Mouse (Mus musculus): ENCODE data around the gene Tango6.

Tango6 gene

DNA sequence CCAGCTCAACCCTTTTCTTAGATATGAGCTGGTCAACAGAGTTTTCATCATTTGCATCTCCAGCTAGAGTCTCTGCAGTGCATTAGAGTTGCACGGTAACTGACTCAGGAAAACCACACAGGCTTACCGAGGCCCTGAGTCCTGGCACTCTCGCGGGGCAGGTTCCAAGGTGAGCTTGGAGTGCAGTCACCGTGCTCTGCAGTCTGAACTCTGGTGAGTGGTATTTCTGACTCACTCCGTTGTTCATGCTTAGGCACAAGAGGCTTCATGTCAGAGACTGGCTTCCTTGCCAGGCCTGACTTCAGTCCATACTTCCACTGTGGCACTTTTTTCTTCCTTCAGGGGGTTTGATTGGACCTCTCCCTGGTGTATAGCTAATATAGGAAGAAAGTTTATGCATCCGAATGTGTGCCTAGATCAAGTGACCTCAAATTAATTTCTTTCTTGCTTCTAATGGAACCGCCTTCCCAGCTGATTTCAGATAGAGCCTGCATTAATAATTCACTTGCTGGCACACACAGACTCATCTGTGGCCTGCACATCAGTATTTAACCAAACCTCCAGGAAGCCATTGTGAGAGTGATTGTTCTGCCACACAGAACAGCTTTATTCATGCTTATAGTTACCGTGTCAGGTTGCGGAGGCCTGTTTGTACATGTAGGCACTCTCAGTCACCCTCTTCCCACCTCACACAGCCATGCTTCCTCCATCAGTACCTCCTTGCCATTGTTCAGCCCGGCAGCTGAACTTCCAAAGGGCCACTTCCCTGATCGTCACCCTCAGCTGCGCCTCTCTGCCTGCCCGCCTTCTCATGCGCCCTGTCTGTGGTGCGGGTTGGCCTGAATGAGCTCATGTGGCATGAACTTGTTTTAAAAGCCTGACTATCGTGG, 136.0 kb downstream of the Tango6 start:
- DNase-seq (ENCODE audit: low spot score): no peak

DNA sequence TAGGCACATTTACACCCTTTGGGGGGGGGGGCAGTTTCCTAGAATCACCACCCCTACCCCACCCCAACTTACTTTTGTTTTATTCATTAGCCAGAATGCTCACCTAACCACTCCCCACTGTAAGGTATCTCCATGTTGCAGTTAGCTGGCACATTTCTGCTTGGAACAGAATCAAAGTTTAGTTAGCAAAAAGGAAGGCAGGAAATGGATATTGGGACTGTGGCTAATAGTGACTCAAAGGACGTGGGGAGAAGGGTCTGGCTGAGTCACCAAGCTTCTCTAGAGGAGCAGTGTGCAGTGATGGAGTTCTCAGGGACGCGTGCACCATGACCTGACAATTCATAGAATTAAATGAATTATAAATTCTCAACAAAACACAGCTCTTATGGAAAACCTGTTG, 136.7 kb downstream of the Tango6 start:
- no peak for DNase-seq (ENCODE audit: low spot score)

DNA sequence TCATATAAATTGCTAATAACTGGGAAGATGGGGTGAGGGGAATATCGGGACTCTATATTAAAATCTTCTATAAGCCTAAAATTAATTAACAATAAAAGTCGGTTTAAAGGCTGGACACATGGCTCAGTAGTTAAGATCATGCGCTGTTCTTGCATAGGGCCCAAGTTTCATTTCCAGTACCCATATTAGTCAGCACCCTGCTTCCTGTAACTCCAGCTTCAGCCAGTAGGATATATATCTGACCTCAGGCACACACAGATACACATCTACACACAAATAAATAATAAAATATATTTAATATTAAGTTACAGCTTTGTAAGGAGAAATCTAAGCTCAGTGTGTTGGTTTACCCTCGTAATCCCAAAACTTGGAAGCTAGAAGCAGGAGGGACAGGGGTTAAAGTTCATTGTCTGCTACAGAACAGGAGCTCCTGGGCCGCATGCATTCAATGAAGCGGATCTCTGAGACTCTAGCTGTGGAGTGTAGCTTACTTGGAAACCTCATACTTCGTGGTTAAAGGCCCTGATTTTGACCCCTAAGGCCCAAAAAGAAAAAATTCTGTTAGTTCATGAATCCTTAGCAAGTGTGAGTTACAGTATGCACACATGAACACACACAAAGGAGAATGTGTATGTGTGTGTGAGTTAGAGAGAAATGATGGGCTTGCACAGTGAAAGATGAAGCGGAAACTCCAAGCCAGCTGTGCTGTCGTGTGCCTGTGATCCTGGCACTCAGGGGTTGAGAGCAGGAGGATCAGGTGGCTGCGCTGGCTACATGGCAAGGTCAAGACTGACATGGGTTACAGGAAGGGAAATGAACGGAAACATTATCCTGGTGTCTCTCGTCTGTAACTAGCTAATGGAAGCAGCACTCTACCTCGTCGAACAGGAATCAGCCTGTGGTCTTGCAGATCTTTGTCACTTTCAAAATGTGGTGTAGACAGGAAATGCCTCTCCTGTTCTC, 138.0 kb downstream of the Tango6 start:
- no peak for DNase-seq (ENCODE audit: low spot score)

GRCm38 (mm10) chr8:106828921-106829320, 146.1 kb downstream of the Tango6 start:
- DNase-seq (ENCODE audit: low spot score): no peak

DNA sequence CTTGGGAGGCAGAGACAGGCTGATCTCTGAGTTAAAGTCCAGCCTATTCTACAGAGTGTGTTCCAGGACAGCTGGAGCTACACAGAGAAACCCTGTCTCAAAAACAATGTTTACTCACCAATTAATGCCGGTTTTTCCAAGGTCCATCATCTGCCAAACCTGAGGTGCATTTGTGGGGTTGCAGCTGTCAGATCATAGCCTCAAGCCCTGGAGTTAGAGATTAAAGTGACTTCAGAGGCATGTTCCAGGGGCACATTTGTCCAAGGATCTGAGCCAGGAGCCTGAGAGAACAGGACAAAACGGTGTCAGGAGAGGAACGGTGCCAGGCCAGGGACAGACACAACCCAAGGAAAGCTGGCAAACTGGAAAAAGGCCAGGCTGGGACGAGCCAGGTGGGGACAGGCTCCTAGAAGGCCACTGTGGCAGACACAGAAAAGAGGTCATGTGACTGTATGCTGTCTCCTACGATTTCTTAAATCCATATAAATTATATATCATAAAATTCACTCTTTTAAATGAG, 146.7 kb downstream of the Tango6 start:
- no peak for DNase-seq (ENCODE audit: low spot score)

GRCm38 (mm10) chr8:106834899-106835298, 152.0 kb downstream of the Tango6 start:
- DNase-seq (ENCODE audit: low spot score): no peak

DNA sequence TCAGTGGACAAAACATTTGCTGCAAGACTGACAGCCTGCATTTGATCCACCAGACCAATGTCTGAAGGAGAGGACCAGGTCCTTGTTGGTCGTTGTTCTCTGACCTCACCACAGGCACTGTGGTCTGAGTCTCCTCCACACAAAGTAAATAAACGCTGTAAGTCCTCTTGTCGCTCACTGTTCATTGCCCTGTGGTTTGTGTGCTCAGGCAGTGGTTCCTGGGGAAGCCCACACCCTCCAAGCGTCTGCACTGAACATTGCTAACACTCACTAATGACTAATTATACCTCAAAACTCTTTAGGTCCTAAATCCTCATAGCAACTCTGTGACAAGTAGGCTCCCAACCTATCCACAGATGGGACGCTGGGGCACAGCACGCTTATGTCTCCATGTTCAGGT, 153.7 kb downstream of the Tango6 start:
- DNase-seq (ENCODE audit: low spot score): no peak

DNA sequence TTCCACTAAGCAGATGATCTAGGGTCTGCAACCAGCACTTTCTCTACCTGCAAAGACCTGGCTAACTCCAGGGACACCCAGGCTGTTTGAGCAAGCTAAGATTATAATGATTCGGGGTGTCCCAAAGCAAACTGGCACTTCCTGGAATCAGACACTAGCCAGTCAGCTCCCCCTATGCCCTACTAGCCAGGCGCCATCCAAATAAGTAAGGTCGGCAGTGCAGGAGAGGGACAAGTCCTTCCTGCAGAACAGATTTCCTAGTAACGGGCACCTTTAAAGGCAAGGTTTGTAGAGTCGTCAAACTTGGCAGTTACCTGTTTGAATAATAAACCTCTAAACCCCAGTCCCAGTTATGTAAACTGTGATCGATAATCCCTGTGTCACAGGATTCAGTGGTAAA, 155.9 kb downstream of the Tango6 start:
- DNase-seq (ENCODE audit: low spot score): no peak

DNA sequence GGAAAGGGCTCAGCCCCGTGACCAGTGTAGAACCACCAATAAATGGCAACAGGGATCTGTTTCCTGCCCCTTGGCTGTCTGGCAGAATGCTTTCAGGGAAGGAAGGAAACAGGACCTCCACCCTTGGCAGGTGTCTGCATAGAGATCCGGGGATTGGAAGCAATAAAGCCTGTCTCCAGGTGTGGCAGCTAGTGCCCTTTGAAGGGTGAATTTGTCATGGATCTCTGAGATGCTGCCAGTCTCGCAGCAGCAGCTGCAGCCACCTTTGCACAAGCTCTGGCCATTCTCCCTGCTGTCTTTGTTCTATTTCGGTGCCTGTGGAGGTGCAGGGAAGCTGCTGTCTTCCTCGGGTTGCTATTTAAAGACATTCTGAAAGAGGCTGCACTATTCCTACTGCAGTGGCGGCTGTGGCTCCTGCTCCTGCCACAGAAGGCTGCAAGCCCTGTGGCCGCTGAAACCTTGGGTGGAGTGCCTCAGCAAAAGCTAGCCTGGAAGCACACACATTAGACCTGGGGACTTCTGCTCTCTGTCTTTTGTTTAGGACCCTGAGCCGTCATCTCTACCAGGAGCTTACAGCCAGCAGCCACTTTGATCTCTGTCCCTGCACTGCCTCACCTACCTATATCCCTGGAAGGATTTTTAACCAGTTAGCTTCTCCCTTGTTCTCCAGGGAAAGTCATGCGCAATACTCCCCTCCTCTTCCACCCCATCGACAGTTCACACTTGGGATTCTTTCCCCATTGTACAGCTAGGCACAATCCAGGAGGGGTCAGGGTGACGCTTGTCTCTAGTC, 156.5 kb downstream of the Tango6 start:
- DNase-seq (ENCODE audit: low spot score): no peak

DNA sequence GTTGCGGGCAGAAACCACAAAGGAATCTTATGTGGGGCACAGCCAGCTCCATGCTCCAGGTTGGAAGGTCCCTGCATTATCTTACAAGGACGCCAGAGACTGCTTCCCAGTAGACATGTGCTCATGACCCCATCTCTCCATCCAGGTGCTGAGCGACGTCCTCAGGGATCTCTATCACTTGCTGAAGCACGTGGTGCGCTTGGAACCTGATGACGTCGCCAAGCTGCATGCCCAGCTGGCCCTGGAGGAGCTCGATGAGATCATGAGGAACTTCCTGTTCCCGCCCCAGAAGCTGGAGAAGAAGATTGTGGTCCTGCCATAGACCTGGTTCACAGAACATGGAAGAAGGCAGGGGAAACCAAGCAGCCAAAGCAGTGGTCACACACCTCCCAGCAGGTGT, 167.2 kb downstream of the Tango6 start:
- no peak for DNase-seq (ENCODE audit: low spot score)

DNA sequence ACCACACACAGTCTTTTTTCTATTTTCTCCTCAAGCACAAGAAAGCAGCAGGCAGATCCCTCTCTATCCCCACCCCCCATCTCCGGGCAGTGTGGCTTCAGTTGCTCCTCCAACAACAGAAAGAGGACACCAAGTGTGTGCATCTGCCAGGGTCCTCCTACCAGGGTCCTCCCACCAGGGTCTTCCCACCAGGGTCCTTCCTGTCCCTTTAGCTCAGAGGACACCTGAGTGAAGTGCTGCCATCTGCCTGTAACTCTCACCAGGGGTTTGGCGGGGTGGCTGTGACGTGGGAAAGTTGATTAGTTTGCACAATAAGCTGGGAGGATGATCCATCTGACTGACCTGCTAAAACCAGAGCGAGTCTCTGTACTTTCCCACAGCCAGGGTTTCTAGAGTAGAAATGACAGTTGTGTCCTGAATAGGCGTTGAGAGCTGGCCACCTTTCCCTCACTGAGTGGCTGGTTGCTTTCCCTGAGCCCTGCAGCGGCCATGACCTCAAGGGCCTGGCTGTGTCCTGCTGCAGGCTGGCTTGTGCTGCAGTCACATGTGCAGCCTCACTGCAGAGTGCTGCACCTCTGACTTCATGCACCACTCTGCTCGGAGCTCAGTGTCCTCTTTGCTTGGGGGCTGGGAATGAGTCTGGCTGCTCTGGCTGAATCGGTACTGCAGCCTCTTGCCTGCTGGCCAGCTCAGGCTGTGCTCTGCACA, 171.8 kb downstream of the Tango6 start:
- DNase-seq (ENCODE audit: low spot score): peak; percentile 86

GRCm38 (mm10) chr8:106855242-106855562, 172.3 kb downstream of the Tango6 start:
- DNase-seq (ENCODE audit: low spot score): no peak

GRCm38 (mm10) chr8:106862845-106863244, 180.0 kb downstream of the Tango6 start:
- DNase-seq (ENCODE audit: low spot score): no peak

GRCm38 (mm10) chr8:106865354-106865753, 182.5 kb downstream of the Tango6 start:
- DNase-seq (ENCODE audit: low spot score): no peak

DNA sequence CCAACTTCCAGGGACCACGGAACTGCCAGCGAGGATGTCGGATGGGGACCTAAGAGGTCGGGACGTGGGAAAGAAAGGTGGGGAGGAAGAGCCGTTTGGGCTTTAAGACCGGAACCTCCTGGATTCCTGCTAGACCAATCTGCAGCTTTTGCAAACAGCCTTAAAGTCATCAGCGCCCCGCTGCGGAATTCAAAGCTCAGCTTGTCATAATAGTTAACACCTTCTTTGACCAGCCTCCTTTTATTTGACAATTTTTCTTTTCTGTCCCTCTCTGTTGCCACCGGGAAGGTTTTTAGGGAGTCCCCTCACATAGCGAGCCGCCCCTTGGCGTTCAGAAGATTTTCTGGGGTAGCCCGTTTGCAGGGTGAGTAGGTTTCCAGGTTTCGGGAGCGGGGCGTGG, 187.2 kb downstream of the Tango6 start, which contains the start of gene Has3:
TSS of gene Has3 (plus strand) at position 192 of the 400 bp plus-strand sequence.
- DNase-seq (ENCODE audit: low spot score): no peak

DNA sequence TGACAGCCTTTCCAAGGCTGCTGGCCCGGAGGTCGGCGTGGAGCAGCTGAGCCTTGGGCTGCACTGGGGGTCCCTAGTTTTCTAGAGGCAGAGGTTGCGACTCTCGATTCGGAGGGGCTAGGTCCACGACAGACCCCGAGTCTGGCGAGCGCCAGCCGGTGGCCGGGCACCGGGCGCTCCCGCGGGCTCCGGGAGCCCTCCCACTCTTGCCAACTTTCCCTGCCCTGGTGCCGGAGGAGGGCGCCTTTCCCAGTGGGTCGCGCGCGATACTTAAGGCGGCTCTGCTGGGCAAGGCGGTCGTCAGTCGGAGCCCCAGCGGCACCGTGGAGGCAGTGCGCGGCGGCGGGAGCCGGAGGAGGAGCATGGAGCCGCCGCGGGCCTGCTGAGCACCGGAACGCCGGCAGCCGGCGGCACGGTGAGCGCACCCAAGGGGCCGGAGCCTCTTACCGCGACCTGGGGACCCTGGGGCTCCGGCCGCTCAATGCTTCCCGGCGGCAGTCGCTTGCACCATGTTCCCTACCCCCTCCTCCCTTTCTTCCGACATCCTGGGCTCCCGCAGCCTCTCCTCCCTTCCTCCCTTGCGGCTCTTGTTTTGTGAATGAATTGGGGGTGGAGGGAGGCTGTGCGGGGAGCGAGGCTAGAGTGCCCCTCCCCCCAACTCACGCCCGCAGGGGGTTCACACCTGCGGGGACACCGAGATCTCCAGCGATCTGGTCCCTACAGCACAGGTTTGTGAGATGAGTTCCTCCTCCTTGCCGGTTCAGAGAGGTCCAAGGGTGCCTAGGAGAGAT, 187.9 kb downstream of the Tango6 start:
- DNase-seq (ENCODE audit: low spot score): no peak

- no peak for DNase-seq (ENCODE audit: low spot score)
Measured at GRCm38 (mm10) chr8:106871328-106871926, 188.6 kb downstream of the Tango6 start.

- DNase-seq (ENCODE audit: low spot score): no peak
Measured at GRCm38 (mm10) chr8:106871931-106872371, 189.1 kb downstream of the Tango6 start.

GRCm38 (mm10) chr8:106872454-106873034, 189.7 kb downstream of the Tango6 start:
- no peak for DNase-seq (ENCODE audit: low spot score)

Data from adipocyte (in vitro differentiated cells).